Mouse (Mus musculus) liver, postnatal 0 days (tissue): ENCODE measurements at regions not wholly inside any gene's neighbourhood (a gene's known extent, or its start where the extent isn't known, plus 50 kb on each side); places are given as distances from the start of the nearest gene placed in this dataset.

Experiments
- CTCF ChIP-seq: sonication (generic); IDR thresholded peaks from 2 replicates; pipeline ENCODE4 v1.5.1; 2016; ENCODE audit warnings: antibody characterized with exemption, low read depth
- EP300 ChIP-seq: IDR thresholded peaks from 2 replicates; pipeline ENCODE4 v1.6.1; 2016; ENCODE audit warnings: antibody characterized with exemption, low read depth, mild to moderate bottlenecking

DNA sequence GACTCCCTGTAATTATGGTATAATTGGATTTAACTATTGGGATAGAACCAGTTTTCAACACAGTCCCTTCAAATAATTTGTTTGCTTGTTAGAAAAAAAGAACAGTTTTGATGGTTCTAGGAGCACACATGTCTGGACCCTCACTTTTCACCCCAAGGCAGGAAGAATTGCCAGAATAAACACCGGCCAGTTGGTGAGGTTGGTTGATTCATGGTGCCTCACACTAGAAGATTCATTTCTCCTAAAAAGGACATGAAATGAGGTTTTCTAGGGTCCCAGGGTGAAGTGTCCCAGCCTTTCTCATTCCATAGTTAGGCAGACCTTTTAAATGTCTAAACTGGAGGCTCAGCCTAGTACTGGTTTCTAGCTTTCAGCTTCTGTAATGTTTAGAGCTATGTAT, 148.7 kb upstream of the Camk1g start:
- TF ChIP-seq CTCF (no peak), EP300 (no peak)
